Mouse (Mus musculus) spleen, postnatal 36 days (tissue): ENCODE results near the gene Hbb-bh2.
"Not testable (repeated sequence)": the region's sequence is repeated elsewhere in the genome, so short reads cannot be mapped to it uniquely, and the experiment has no call there.

Experiments used
- DNase-seq, 2 experiments: peaks; one replicate each; pipeline ENCODE4 v3.0.0; 2022; ENCODE audit warnings: low spot score in 2 of 2, mixed read lengths in 1 of 2

Gene Hbb-bh2

DNA sequence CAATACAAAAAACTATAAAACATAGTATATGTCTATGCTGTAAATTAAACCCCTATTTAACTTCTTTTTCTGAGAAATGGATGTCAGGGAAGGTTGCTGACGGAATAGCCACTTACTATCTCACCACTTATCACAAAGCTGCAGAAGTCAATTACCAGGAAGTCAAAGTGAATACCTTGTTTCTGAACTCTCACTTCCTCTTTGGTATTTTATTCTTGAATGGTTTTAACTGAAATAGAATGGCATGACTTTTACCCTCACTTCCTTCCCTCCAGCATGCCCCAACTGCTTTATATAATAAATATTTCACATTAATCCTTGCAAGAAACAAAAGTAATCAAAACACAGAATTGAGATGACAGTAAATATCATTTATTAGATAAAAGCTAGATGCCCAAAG, 28.1 kb downstream of the Hbb-bh2 start:
- DNase-seq = no peak

- no peak for DNase-seq
Observed at GRCm38 (mm10) chr7:103811223-103811845, 29.0 kb downstream of the Hbb-bh2 start.

- DNase-seq = no peak
Observed at GRCm38 (mm10) chr7:103810746-103811145, 29.6 kb downstream of the Hbb-bh2 start.

- DNase-seq = no peak
Observed at GRCm38 (mm10) chr7:103810296-103810695, 30.0 kb downstream of the Hbb-bh2 start.

DNA sequence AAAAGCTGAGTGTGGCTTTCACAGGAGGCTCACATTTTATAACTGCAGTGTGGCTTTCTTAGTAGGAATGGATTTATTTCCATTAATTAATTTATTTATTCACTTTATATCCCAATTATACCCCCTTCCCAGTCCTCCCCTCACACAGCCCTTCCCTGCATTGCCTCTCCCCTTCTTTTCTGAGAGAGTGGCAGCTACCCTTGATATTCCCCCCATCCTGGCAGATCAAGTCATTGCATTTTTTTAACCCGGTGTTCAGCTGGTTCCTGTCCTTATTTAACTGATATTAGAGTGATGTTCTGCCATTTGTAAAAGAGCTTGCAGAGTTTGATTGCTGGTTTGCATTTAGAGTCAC, 30.5 kb downstream of the Hbb-bh2 start:
- no peak for DNase-seq

- no peak for DNase-seq
Observed at GRCm38 (mm10) chr7:103808971-103809800, 31.1 kb downstream of the Hbb-bh2 start.

DNA sequence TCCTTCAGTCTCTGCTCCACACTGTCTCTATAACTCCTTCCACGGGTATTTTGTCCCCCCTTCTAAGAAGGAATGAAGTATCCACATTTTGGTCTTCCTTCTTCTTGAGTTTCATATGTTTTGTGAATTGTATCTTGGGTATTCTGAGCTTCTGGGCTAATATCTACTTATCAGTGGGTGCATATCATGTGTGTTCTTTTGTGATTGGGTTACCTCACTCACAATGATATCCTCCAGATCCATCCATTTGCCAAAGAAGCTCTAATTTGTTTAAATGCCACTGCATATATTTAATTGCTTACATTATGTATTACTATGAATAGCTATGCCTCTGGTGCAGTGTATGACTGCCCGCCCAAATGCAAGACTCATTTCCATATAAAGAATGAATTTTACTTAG, 32.2 kb downstream of the Hbb-bh2 start:
- not testable (repeated sequence) for DNase-seq

DNA sequence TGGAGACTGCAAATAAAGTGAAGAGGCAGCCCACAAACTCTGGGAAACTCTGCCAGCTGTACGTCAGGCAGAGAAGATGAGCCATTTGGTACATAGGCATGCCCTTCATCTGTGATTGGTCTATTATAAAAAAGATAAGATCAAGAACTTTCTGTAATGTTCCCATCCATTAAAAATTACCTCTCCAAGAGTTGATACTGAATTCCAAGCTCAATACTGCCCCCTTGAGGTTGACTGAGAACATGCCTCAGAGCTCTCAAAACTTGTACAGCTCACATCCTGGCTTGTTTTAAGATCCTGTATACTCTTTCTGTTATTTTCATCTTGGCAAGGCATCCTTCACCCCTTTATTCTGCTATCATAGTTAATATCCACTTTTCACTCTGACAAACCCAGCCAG, 33.5 kb downstream of the Hbb-bh2 start:
- DNase-seq = no peak

- no peak for DNase-seq
Observed at GRCm38 (mm10) chr7:103792669-103793388, 47.5 kb downstream of the Hbb-bh2 start.

- no peak for DNase-seq
Observed at GRCm38 (mm10) chr7:103791721-103792120, 48.6 kb downstream of the Hbb-bh2 start, which contains the start of gene Olfr67. Gene Olfr67, minus strand, starts transcription at chr7:103791821.
